Mouse (Mus musculus) forebrain, embryonic 14.5 days (tissue): ENCODE data around the gene Sv2b. TPM values are rescaled to one million over a fixed set of nuclear protein-coding genes. Genes with fewer than 3 reads are reported as not detected.

ENCODE experiments used
- ATAC-seq: fragments of 200-750 bp; cut with Nextera tagmentation; 2 replicates; pipeline ENCODE4 v1.8.0; 2017; ENCODE audit warnings: mild to moderate bottlenecking, moderate library complexity
- DNase-seq: peaks from one replicate; pipeline ENCODE4 v3.0.0-alpha.2; 2015; ENCODE audit warnings: low spot score
- H3K27ac ChIP-seq: fragments of 300-500 bp; sonication (generic); 2 replicates; pipeline ENCODE4 v1.5.1; 2014; ENCODE audit warnings: low read depth, mild to moderate bottlenecking, control low read depth, low read length, moderate library complexity
- H3K27me3 ChIP-seq: fragments of 300-500 bp; sonication (generic); replicated peaks from 2 replicates; pipeline ENCODE4 v1.6.1; 2014; ENCODE audit warnings: low read length, control low read depth, mixed read lengths; ENCODE audit not compliant: control insufficient read depth, insufficient read depth
- H3K36me3 ChIP-seq: fragments of 300-500 bp; sonication (generic); 2 replicates; pipeline ENCODE4 v1.6.1; 2014; ENCODE audit warnings: low read length, control low read depth; ENCODE audit not compliant: control insufficient read depth, insufficient read depth
- H3K4me1 ChIP-seq: fragments of 300-500 bp; sonication (generic); 2 replicates; pipeline ENCODE4 v1.6.1; 2014; ENCODE audit warnings: antibody characterized with exemption, low read length, control low read depth; ENCODE audit not compliant: control insufficient read depth, insufficient read depth
- H3K4me2 ChIP-seq: fragments of 300-500 bp; sonication (generic); 2 replicates; pipeline ENCODE4 v1.6.1; 2014; ENCODE audit warnings: mild to moderate bottlenecking, control low read depth, low read length
- H3K4me3 ChIP-seq: fragments of 300-500 bp; sonication (generic); 2 replicates; pipeline ENCODE4 v1.5.1; 2014; ENCODE audit warnings: low read depth, low read length, control low read depth
- H3K9ac ChIP-seq: fragments of 300-500 bp; sonication (generic); 2 replicates; pipeline ENCODE4 v1.6.1; 2014; ENCODE audit warnings: mild to moderate bottlenecking, low read length, control low read depth, moderate library complexity
- H3K9me3 ChIP-seq: fragments of 300-500 bp; sonication (generic); replicated peaks from 2 replicates; pipeline ENCODE4 v1.6.1; 2016; ENCODE audit warnings: low read length, control low read depth, mixed read lengths; ENCODE audit not compliant: control insufficient read depth
- WGBS: fragments of 180-500 bp; shearing (Covaris S2); extraction: QIAGEN DNeasy Blood & Tissue Kit; methylation state at CpG from one replicate; pipeline ENCODE4 v1.1.7; 2014; 5-methylcytosine and 5-hydroxymethylcytosine counted together
- polyA plus RNA-seq: library from polyadenylated mRNA; unstranded; fragments of >200 nt; fragmentation: Nextera tagmentation; extraction: Ambion mirVana; gene quantifications from 2 replicates; pipeline ENCODE4 v1.2.1, GENCODE M21; 2014

Gene Sv2b
- 8.4 and 10.4 TPM in 2 replicates for polyA plus RNA-seq

DNA sequence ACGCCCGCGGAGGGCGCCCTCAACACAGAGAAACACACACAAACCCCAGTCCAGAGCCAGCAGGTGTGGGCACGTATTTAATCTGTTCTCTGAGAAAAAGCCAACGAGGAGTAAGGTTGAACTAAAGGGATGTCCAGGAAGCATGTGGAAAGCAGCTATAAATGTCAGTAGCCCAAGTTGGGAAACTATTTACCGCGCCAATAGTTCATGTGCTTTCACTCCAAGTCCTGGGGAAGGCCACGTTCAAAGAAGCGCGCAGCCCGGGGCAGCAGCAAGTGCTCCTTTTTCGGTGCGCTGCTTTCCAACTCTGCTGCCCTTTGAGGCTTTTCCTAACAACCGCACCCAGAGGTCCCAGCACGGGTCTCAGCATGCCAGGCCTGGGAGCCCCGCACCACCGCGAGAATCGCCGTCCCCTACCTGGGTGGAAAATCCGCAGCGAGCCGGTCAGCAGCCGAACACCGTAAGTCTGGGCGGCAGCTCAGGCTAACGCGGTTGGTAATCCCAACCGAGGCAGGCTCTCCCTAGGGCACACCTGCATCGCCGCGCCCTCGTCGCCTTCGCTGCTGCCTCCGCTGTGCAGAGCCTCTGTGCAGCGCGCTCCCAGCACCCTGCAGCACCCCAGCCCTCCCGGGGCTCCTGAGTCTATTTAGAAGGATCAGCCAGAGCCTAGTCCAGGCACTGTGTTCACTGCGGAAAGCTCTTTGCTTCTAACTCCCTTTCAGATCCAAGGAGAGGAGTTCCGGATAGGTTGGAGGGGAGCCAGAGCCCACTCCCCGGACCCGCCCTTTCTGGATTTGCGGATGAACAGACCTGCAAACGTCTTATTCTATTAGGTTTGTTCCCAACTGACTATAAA is at the start of gene Sv2b:
Sv2b (minus strand) TSS at position 806 of the 856 bp plus-strand sequence.
- peak within 1 kb of the TSS; percentile 88 for H3K4me2 ChIP-seq
- peak within 1 kb of the TSS; percentile 58 for H3K9ac ChIP-seq
- ATAC-seq = peak; percentile 67; the same call in 1 of the 2 replicates
- peak within 1 kb of the TSS; percentile 39 for H3K4me3 ChIP-seq
- no peaks in the 10 kb centered on the region for H3K4me1 ChIP-seq
- WGBS = under 1% methylated on average over 46 of the region's 46 CpGs
- DNase-seq = peak; percentile 49
- no peak within 1 kb of the TSS for H3K27ac ChIP-seq
- no peaks in the 10 kb centered on the region for H3K9me3 ChIP-seq
- H3K27me3 ChIP-seq = peaks cover 20% of the 10 kb centered on the region
- H3K36me3 ChIP-seq = no peaks in the 10 kb centered on the region

DNA sequence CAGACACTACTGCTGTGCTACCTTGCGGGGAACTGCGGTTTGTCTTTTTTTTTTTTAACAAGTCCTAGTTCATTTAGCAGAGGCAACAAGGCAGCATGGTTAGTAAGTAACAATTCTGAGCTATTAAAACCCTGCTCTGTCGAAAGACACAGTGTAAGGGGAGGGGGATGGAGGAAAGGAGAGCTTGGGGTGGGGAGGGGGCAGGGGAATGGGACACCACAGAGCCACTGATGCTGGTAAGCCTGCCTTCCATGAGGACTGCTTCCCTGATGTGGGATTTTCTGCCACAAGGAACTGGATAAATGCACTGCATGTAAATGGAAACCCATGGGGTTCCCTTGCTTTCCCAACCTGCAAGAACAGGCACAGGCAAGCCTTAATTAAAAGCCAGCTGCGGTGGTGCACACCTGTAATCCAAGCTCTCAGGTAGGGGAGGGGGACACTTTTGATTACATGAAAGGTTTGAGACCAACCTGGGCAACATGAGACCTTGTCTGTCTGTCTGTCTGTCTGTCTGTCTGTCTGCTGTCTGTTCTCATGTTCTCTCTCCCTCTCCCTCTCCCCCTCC is 49.3 kb upstream of the Sv2b start:
- DNase-seq (no peak), ATAC-seq (no peak)
- Histone ChIP-seq H3K27ac (no peak overlapping the region), H3K4me1 (no peaks in the 10 kb centered on the region), H3K4me3 (no peak overlapping the region), H3K4me2 (no peak overlapping the region), H3K36me3 (no peaks in the 10 kb centered on the region), H3K9me3 (no peaks in the 10 kb centered on the region), H3K27me3 (no peaks in the 10 kb centered on the region), H3K9ac (no peak overlapping the region)
- 33% methylated on average over 4 of the region's 4 CpGs for WGBS

DNA sequence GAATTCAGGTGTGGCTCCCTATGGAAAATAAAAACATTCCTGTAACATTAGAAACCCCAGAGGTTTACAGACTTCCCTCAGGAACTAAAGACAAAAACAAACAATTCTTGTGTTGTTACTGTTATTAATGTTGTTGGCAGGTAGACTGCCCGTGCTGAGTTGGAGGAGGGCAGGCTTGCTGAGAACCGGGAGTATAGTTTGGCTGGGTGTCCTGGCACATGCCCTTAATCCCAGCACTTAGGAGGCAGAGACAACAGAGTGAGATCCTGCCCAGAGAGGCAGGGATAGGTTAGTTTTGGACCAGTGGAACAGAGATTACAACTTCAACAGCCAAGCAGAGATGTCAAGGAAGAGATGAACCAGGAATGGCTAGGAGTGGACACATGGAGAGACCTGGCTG is 46.5 kb upstream of the Sv2b start:
- Histone ChIP-seq H3K9ac (no peak overlapping the region), H3K4me3 (no peak overlapping the region), H3K4me1 (no peaks in the 10 kb centered on the region), H3K9me3 (no peaks in the 10 kb centered on the region), H3K36me3 (no peaks in the 10 kb centered on the region), H3K27ac (no peak overlapping the region), H3K27me3 (no peaks in the 10 kb centered on the region), H3K4me2 (no peak overlapping the region)
- no peak for DNase-seq
- 78% methylated on average over 2 of the region's 2 CpGs for WGBS
- ATAC-seq = no peak

DNA sequence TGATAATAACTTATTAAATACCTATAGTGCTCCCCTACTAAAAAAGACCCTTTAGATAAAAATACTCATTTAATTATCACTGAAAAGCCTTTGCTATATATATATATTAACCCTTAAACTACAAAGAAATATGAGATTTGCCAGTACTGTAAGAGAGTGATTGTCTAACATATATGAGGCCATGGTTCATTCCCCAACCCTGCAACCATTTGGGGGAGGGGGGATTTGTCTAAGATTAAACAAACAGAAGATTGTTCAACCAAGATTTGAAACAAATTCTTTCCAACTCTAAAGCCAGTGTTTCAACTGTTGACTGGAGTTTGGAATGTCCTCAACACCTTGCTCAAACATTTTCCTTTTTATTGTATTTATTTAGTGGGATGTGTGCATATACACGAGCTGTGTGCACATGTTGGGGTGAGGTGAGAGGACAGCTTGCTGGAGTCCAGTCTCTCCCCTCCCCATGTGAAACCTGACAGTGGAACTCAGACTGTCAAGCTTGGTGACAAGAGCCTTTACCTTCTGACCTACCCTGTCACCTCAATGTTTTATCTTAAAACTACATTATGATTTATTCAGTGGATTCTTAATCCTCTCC is 43.8 kb upstream of the Sv2b start:
- Histone ChIP-seq H3K4me2 (no peak overlapping the region), H3K9me3 (no peaks in the 10 kb centered on the region), H3K27me3 (no peaks in the 10 kb centered on the region), H3K36me3 (no peaks in the 10 kb centered on the region), H3K4me3 (no peak overlapping the region), H3K4me1 (no peaks in the 10 kb centered on the region), H3K27ac (no peak overlapping the region), H3K9ac (no peak overlapping the region)
- 67% methylated on average over 1 of the region's 1 CpGs for WGBS
- no peak for ATAC-seq
- no peak for DNase-seq

DNA sequence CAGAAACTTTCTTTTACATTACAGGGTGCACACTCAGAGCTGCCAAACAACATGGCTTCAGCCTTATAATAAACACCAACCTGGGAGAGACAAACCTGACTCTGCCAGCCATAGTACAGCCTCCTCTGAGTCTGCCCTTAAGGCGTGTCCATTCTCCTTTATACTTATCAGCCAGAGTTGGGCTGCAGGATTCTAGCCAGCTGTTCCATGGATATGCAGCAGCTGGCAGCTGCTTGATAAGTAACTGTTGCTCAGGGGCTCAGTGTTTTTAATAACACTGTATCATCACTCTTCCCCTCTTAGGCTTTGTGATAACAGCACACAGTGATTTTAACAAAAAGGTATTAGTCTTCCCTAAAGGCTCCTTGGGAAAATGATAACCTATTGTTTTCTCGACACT is 41.1 kb upstream of the Sv2b start:
- no peaks in the 10 kb centered on the region for H3K4me1 ChIP-seq
- DNase-seq (no peak), ATAC-seq (no peak)
- no peak overlapping the region for H3K27ac ChIP-seq
- no peaks in the 10 kb centered on the region for H3K36me3 ChIP-seq
- 76% methylated on average over 2 of the region's 2 CpGs for WGBS
- H3K4me3 ChIP-seq = no peak overlapping the region
- no peak overlapping the region for H3K4me2 ChIP-seq
- H3K9me3 ChIP-seq = no peaks in the 10 kb centered on the region
- no peaks in the 10 kb centered on the region for H3K27me3 ChIP-seq
- H3K9ac ChIP-seq = no peak overlapping the region

DNA sequence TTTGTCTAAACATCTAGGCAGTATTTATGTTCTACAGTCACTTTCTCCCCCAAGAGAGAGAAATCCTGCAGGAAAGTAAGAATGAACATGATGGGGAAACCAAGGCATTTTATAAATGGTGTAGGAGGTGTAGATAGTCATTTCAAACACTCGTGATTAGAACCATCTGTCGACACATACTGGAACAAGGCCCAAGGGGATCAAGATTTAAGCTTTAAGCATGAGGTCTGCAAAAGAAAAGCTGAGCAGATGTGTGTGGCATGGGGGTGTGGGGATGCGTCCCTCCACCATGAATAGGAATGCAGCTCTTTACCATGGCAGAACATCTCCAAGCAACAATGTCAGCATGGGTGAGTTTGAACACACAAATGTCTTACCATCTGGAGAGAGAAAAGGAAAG is 23.2 kb upstream of the Sv2b start:
- H3K4me3 ChIP-seq = no peak overlapping the region
- no peak overlapping the region for H3K27ac ChIP-seq
- peaks cover 8% of the 10 kb centered on the region for H3K4me1 ChIP-seq
- no peak; the same call in 1 of the 2 replicates for ATAC-seq
- no peaks in the 10 kb centered on the region for H3K9me3 ChIP-seq
- no peak overlapping the region for H3K9ac ChIP-seq
- peak; percentile 27 for DNase-seq
- 49% methylated on average over 3 of the region's 3 CpGs for WGBS
- H3K27me3 ChIP-seq = no peaks in the 10 kb centered on the region
- no peak overlapping the region for H3K4me2 ChIP-seq
- H3K36me3 ChIP-seq = no peaks in the 10 kb centered on the region

DNA sequence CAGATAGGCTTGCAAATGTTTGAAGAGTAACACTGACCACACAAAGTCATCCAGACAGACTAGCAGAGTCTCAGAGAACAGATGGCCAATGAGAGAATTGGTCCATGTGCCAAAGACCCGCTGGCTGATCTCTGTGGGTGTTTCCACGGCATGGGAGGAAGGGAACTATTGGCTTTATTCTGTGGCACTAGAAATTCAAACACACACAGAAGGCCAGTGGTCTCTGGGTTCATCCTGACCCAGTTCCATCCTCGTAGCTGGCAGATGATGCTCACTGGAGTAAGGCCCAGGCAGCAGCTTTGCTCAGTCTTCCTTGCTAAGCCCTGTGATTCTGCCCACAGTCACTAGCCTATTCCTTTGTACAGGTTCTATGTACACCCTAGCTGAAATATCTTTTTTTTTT is 20.7 kb upstream of the Sv2b start:
- ATAC-seq (peak; percentile 63), DNase-seq (peak; percentile 31)
- Histone ChIP-seq H3K9me3 (no peaks in the 10 kb centered on the region), H3K4me3 (no peak overlapping the region), H3K9ac (no peak overlapping the region), H3K27me3 (no peaks in the 10 kb centered on the region), H3K27ac (peak overlapping the region; percentile 15), H3K4me1 (peaks cover 8% of the 10 kb centered on the region), H3K4me2 (no peak overlapping the region), H3K36me3 (no peaks in the 10 kb centered on the region)
- 59% methylated on average over 3 of the region's 3 CpGs for WGBS

DNA sequence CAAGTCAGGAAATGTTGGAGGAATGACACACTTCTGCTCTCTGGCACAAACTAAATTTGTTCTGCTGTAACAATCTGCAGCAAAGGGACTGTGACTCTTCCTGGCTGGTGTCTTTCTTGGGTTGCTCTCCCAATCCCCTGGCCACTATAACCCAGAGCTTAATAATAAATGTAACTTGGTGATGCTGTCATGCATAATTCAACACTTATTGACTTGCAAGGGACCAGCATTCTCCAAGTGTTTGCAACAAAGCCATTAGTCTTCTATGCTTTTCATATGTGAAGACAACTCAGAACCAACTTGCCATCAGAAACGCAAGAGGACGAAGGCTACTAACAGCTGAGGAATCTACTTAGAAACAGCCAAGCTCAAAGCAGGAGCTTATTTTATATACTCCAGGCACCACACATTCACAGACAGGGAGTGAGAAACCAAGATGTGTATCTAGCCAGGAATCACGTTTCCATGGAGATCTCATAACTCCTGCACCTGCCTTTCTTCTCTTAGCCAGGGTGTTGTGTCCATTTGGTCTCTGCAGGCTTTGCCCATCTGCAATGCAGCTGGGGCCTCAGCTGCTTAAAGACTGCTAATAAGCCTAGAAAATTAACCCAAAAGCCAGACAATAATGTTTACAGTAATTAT is 19.8 kb upstream of the Sv2b start:
- Histone ChIP-seq H3K36me3 (no peaks in the 10 kb centered on the region), H3K27ac (peak overlapping the region; percentile 29; the same call in 1 of the 2 replicates), H3K27me3 (no peaks in the 10 kb centered on the region), H3K9ac (no peak overlapping the region), H3K4me3 (no peak overlapping the region), H3K4me1 (peaks cover 8% of the 10 kb centered on the region), H3K4me2 (no peak overlapping the region), H3K9me3 (no peaks in the 10 kb centered on the region)
- peak; percentile 86 for ATAC-seq
- peak; percentile 87 for DNase-seq
- 44% methylated on average over 3 of the region's 3 CpGs for WGBS
